Mouse (Mus musculus): ENCODE measurements at regions not wholly inside any gene's neighbourhood (a gene's known extent, or its start where the extent isn't known, plus 50 kb on each side); places are given as distances from the start of the nearest gene placed in this dataset.
A peak's percentile ranks its signal among the peaks of the same experiment; 100 is the strongest.

DNA sequence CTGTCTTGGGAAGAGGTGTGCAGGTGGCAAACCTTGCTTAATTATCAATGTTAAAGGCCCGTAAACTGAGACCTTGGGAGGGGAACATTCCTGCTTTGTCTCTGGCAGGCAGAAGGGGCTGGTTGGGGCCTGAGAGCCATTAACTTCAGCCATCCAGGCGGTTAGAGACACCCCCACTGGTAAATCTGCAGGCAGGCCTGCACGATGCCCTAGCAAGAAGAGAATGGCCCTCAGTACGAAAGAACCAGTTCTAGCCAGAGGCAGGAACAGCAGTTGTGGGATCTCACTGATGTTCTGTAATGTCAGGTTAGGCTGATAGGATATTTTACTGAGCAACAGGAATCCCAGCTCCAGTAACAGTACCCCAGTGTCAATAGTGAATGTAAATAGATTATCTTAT is 70.5 kb downstream of the Apip start:
- no peak for DNase-seq

- DNase-seq: no peak
These were observed 70.9 kb downstream of the Apip start for GRCm38 (mm10) chr2:103144420-103144819.

- DNase-seq: no peak
These were observed 71.6 kb downstream of the Apip start for GRCm38 (mm10) chr2:103145058-103145457.

GRCm38 (mm10) chr2:103146132-103146531 is 72.7 kb downstream of the Apip start:
- DNase-seq: no peak

GRCm38 (mm10) chr2:103153261-103153660 is 79.8 kb downstream of the Apip start:
- DNase-seq: no peak

DNA sequence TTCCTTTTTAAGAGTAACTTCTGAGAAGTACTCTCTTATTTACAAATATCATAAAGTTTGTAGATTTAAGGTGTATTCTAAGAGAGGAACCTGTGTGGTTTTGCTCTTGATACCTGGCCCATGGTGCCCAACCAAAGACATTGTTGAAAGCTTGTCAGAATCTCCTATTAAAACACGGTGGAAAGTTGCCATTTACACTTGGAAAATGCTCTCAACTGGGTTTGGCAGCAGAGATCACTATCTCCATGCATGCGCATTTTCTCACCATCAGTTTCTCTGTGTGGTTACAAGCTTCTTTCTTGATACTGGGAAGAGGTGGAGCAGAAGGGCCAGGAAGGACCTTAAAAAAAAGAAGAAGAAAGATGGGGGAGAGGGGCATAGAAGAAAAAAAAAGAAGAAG is 94.3 kb downstream of the Apip start:
- no peak for DNase-seq

DNA sequence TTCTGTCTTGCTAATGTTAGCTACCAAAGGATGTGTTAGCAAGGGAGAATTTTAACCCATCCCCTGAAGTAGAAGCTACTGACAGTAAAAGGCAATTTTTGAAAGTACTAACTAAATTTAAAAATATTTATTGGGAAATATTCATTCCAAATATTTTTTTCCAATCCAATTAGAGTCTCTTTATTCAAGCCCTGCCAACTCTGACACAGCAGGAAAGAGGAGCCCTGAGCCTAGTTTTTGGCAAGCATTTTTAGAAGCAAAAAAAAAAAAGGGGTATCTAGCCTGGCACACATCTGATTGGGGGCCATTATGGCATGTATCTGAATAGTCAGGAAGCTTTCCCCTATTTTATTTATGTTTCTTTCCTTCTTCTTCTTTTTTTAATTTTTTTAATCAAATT is 94.8 kb downstream of the Apip start:
- DNase-seq: no peak

DNA sequence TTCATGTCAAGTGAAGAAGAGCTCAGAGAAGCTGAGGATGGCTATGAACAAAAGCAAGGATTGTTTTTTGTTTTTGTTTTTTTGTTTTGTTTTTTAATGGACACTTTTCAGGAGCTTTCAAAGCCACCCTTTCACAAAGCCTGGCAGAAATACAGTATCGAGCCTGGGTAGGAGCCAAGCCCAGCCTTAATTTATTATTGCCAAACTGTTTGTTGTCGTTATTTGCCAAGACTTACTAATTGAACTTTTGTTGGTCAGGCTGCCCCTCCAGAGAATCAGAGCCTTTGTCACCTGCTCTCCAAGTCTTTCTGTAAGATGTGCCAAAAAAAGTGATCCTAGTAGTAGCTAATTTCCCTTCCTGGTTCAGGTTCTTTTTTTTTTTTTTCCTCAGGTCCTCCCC is 103.9 kb downstream of the Apip start:
- DNase-seq: no peak

DNA sequence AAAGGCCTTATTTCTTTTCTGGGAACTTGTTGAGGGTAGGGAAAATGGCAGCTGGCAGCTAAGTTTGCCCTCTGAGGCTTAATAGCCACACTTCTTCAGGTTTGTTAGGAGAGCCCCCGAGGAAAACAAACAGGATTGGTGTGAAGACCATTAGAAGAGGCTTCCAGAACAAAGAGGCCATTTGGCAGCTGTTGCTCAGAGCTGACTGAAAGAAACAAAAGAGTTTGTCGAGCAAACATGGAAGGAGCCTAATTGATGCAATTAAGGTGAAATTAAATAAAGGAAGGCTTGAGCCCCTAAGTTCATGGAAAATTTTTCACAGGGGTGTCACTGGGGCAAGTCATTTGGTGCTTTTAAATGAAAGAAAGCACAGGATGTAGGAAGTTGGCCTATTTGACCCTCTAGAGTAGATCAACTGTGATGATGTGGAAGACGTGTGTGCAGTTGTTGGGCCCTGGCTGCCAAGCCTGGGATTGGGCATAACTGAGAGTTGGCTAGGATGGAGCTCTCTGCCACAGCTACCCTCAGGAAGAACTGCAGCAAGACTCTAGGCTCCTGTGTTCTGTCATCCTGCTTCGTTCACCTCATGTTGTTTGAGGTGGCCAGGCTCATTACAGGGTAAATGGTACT is 106.9 kb downstream of the Apip start:
- no peak for DNase-seq

DNA sequence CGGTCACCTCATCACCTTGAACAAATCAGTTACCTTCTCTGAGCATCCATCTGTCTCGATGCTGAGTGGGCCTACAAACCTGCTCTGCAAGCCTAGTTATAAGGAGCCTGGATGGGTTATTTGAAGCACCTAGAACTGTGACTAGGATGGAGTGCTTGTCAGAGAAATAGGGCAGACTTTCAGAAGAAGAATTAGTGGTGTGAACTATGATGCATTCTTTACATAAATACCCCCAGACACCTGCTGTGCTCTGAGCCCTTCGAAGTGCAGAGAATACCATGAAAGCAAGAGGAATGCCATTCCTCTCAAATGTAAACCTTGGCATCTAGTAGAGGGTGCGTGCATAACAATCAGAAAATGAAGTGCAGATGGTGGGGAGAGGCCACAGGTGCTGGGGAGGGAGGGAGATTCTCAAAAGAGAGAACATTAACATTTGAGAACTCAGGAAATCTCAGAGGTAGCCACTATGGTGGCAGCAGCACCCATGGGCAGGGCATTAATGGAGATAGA is 113.3 kb downstream of the Apip start:
- no peak for DNase-seq

GRCm38 (mm10) chr2:103192591-103192990 is 110.5 kb downstream of the Ehf start:
- DNase-seq: no peak

GRCm38 (mm10) chr2:103200313-103200712 is 102.8 kb downstream of the Ehf start:
- DNase-seq: no peak

GRCm38 (mm10) chr2:103205046-103205445 is 98.0 kb downstream of the Ehf start:
- no peak for DNase-seq

- peak; percentile 4 for DNase-seq
These were observed 94.7 kb downstream of the Ehf start for GRCm38 (mm10) chr2:103208370-103208769.

- no peak for DNase-seq
These were observed 94.0 kb downstream of the Ehf start for GRCm38 (mm10) chr2:103209056-103209455.

DNA sequence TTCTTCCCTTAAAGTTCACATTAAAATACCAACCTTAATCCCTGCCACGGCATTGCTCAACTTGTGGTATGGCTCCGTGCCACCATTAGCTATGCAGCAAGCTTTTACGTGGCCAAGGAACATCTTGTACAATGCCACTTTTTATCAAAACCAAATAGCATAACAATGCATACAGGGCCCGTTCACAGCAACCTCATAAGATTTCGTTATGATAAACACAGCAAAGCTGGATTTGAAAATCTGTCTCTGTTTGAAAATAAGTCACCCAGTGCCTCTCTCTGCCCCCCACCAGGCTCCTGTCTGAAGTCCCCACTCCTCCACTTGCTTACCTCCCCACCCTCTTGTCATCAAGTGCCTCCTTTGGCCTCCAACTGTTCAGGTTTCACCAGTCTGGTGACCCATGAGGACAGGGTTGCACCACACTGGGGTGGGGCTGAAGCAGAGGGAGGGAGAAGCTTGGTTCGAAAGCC is 93.5 kb downstream of the Ehf start:
- peak; percentile 21 for DNase-seq

DNA sequence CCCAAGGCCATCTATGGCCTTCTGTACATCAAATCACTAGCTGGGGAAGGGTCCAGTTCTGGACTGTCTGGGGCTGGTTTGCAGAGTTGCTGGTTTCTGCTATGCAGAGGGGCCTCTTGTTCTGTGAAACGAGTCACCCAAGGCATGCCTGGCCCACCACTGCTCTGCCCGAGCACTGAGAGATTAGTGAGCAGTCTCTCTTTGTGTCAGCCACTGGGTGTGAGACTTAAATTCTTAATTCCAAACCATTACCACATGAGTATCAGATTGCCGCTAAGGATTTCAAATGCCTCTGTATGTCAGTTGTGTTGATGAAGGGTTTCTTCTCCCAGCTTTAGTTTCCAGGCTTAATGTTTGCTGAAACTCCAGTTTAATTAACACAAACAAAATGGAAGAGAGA is 91.9 kb downstream of the Ehf start:
- DNase-seq: no peak

All from adrenal gland, postnatal 14 days (tissue).